Comparison of ENCODE assay signal across 9 mouse cellular contexts in genomic region chr6:52675222-52675921, GRCm38 (mm10). TPM values are rescaled to one million over a fixed set of nuclear protein-coding genes. Genes with fewer than 3 reads are reported as not detected.
DNase-seq lines count a peak whose midpoint lies in the region; ATAC-seq and TF ChIP-seq lines count a peak whose summit lies in the region.
"Had no signal": no experiment of that assay in that cellular context is flagged by ENCODE, and none has a peak within 500 bp of the region (broad histone marks: within the 10 kb centered on the region; RNA-seq: fewer than 3 reads in every experiment).

No protein-coding gene starts in this region.

- no peak overlapping the region for H3K4me3 ChIP-seq in cerebellum, adult 2 months (replicated peaks; ENCODE audit: insufficient read depth, low read depth, low read length)
- no peak overlapping the region for H3K4me3 ChIP-seq in kidney, postnatal 0 days (replicated peaks; ENCODE audit: low read depth, low read length)

- WGBS in cerebellum, adult 2 months: 49% methylated on average over 4 of the region's 4 CpGs
- WGBS in kidney, postnatal 0 days: 36% methylated on average over 4 of the region's 4 CpGs

- no peak overlapping the region for H3K9ac ChIP-seq in kidney, postnatal 0 days (ENCODE audit: low read depth, low read length)

- DNase-seq in cerebellum, postnatal 10 days: peak; percentile 45 to 66
- DNase-seq in cerebellum, adult 2 months: no peak
- peak; percentile 46 for DNase-seq in urinary bladder, postnatal 14 days (ENCODE audit: low spot score)
- DNase-seq in urinary bladder, adult 2 months (ENCODE audit: low spot score): no peak
- DNase-seq in kidney, postnatal 0 days (ENCODE audit: low spot score): peak; percentile 79
- no peak for DNase-seq in frontal cortex, postnatal 10 days (ENCODE audit: low spot score in 2 of 2)
- DNase-seq in right cerebral cortex, postnatal 4 days: no peak
- DNase-seq in layer of hippocampus, postnatal 14 days (ENCODE audit: low spot score in 2 of 2): no peak

- H3K27me3 ChIP-seq in cerebellum, adult 2 months (ENCODE audit: control insufficient read depth, insufficient read depth, low read length): no peaks in the 10 kb centered on the region
- H3K27me3 ChIP-seq in kidney, postnatal 0 days (ENCODE audit: insufficient read depth, low read length): no peaks in the 10 kb centered on the region

- H3K4me1 ChIP-seq in cerebellum, adult 2 months (ENCODE audit: control insufficient read depth, insufficient read depth, low read length): no peaks in the 10 kb centered on the region; the same call in 1 of the 2 replicates
- peaks cover 5% of the 10 kb centered on the region; the same call in 1 of the 2 replicates for H3K4me1 ChIP-seq in kidney, postnatal 0 days (replicated peaks; ENCODE audit: insufficient read depth, low read length)

- peak; percentile 74 for ATAC-seq in kidney, postnatal 0 days (replicated peaks; ENCODE audit: low FRiP score, low read depth)

- peak overlapping the region; percentile 32 for H3K4me2 ChIP-seq in kidney, postnatal 0 days (ENCODE audit: low read length)
- H3K4me2 ChIP-seq: midbrain, embryonic 11.5 days had no signal

- TF ChIP-seq POLR2A in cerebellum, adult 2 months (IDR thresholded peaks at IDR 0.05; ENCODE audit: borderline replicate concordance, insufficient read depth, low read length): no peak

- no peaks in the 10 kb centered on the region for H3K36me3 ChIP-seq in kidney, postnatal 0 days (ENCODE audit: insufficient read depth, low read length)

- no peak for TF ChIP-seq CTCF in cerebellum, adult 2 months (IDR thresholded peaks at IDR 0.05; ENCODE audit: borderline replicate concordance, insufficient read depth, low read depth, low read length)
- no peak for TF ChIP-seq CTCF in kidney, postnatal 0 days (IDR thresholded peaks at IDR 0.05; ENCODE audit: low read depth)

- H3K27ac ChIP-seq in cerebellum, adult 2 months (ENCODE audit: insufficient read depth, low read length): no peak overlapping the region
- peak overlapping the region; percentile 55 for H3K27ac ChIP-seq in kidney, postnatal 0 days

- no peaks in the 10 kb centered on the region for H3K9me3 ChIP-seq in kidney, postnatal 0 days (replicated peaks; ENCODE audit: low read length)

RNA-seq across cellular contexts. Expression of gene Hibadh, which starts 35.2 kb away (rescaled TPM):
- 83.1 and 84.5 TPM in 2 replicates for polyA plus RNA-seq in cerebellum, adult 2 months (2012; rRNA removed)
- polyA plus RNA-seq in urinary bladder, adult 2 months (2012; rRNA removed): 109 and 110 TPM in 2 replicates
- polyA plus RNA-seq in kidney, postnatal 0 days (2015; fragmentation: Nextera tagmentation; extraction: Ambion mirVana): 217 and 218 TPM in 2 replicates
- 10 to 100 TPM; 40.1 to 40.6 TPM for total RNA-seq in layer of hippocampus, postnatal 14 days (2021)

RNA-seq across cellular contexts. Expression of gene Tax1bp1, which starts 38.2 kb away (rescaled TPM):
- polyA plus RNA-seq in cerebellum, adult 2 months (2012; rRNA removed): 90.6 and 95.4 TPM in 2 replicates
- polyA plus RNA-seq in urinary bladder, adult 2 months (2012; rRNA removed): 123 and 145 TPM in 2 replicates
- 188 and 189 TPM in 2 replicates for polyA plus RNA-seq in kidney, postnatal 0 days (2015; fragmentation: Nextera tagmentation; extraction: Ambion mirVana)
- 100 to 1,000 TPM; 118 to 119 TPM for total RNA-seq in layer of hippocampus, postnatal 14 days (2021)

Comparison
In these comparisons a context has a peak if more than half of its experiments do, and no peak if none do; other contexts are left out.
1. DNase-seq: peak in cerebellum, postnatal 10 days (2 of 2), urinary bladder, postnatal 14 days (single experiment) and kidney, postnatal 0 days (single experiment); none in cerebellum, adult 2 months (0 of 2), urinary bladder, adult 2 months (single experiment), frontal cortex, postnatal 10 days (0 of 2), right cerebral cortex, postnatal 4 days (single experiment) and layer of hippocampus, postnatal 14 days (0 of 2).